Mouse (Mus musculus) adrenal gland (tissue): ENCODE results near the gene Tap1.
"Not testable (repeated sequence)": the region's sequence is repeated elsewhere in the genome, so short reads cannot be mapped to it uniquely, and the experiment has no call there.

Experiments
- intact Hi-C: fragments of 180-260 bp; cut with DNase I; formaldehyde crosslinking; loops from one replicate; pipeline ENCODE4 v1.15.1; 2025

The Tap1 gene

DNA sequence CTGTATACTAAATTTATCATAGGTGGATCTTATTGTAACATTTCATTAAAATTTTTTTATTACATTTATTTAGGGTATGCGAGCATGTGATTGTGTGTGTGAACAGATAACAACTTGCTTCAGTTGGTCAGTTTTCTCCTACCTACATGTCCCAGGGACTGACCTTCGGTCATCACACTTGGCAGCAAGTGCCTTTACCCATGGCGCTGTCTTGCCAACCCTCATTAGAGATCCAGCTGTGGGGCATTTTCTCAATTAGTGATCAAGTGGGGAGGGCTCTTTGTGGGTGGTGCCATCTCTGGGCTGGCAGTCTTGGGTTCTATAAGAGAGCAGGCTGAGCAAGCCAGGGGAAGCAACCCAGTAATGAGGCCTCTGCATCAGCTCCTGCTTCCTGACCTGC, 37.5 kb downstream of the Tap1 start:
- intact Hi-C loops: no loop called here

DNA sequence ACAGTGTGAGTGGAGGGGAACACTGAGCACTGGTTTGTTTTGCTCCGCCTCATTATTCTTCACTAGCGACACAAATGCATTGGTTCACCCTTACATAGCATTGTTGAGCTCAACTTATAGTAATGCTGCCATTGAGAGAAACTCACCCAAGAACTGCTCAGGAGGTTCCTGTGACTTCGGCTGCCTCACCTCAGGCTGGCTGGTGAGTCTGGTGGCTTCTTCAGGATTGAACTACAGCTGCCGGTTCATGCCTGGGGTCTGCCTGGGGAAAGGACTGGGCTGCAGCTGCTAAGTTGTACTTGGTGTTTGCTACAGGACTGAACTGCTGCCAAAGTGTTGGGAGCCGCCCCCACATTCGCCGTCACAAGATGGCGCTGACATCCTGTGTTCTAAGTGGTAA, 38.1 kb downstream of the Tap1 start:
- intact Hi-C loops: no loop called here

DNA sequence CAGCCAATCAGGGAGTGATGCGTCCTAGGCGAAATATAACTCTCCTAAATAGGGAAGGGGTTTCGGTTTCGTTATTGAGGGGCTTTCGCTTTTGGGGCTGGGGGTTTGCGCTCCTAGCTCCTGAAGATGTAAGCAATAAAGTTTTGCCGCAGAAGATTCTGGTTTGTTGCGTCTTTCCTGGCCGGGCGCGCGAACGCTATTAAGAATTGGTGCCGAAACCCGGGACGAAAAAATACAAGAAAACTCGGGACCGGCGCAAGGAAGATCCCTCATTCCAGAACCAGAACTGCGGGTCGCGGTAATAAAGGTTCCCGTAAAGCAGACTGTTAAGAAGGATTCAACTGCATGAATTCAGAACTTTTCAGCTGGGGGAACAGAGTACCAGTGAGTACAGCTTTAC, 38.6 kb downstream of the Tap1 start:
- intact Hi-C loops: not testable (repeated sequence)

DNA sequence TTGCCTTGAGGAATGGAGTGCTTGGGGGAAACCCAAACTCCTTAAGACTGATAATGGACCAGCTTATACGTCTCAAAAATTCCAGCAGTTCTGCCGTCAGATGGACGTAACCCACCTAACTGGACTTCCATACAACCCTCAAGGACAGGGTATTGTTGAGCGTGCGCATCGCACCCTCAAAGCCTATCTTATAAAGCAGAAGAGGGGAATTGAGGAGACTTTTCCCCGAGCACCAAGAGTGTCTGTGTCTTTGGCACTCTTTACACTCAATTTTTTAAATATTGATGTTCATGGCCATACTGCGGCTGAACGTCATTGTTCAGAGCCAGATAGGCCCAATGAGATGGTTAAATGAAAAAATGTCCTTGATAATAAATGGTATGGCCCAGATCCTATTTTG, 43.6 kb downstream of the Tap1 start:
- intact Hi-C loops: loop anchor here (10.0 kb wide), 1 partner anchor 156 kb away; no protein-coding TSS in a partner anchor

DNA sequence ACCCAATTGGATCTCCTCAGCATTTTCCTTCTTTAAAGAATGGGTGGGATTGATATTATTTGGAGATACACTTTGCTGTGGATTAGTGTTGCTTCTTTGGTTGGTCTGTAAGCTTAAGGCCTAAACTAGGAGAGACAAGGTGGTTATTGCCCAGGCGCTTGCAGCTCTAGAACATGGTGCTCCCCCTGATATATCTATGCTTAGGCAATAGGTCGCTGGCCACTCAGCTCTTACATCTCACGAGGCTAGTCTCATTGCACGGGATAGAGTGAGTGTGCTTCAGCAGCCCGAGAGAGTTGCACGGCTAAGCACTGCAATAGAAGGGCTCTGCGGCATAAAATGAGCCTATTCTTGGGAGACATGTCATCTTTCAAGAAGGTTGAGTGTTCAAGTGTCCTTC, 44.7 kb downstream of the Tap1 start:
- intact Hi-C loops: loop anchor here (10.0 kb wide), 1 partner anchor 157 kb away; no protein-coding TSS in a partner anchor

DNA sequence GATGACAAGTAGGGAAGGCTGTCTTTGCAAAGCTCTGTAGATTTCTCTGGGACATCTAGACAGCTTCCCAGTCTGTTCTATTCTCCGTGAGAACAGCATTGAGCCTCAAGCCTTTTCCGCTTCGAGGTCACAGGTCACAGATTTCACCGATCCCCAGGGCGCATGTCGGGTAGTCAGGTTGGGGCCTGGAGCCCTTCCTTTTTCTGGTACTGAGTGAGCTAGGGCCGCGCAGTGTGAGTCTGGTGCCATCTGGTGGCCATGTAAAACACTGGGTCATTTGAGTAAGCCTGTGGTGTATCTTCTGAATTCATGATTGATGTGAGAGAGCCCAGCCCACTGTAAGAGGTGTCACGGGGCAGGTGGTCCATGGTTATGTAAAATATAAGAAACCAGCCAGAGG, 47.6 kb downstream of the Tap1 start:
- intact Hi-C loops: loop anchor here (1.0 to 10.0 kb wide), 3 partner anchors 30 to 160 kb away; no protein-coding TSS in a partner anchor

DNA sequence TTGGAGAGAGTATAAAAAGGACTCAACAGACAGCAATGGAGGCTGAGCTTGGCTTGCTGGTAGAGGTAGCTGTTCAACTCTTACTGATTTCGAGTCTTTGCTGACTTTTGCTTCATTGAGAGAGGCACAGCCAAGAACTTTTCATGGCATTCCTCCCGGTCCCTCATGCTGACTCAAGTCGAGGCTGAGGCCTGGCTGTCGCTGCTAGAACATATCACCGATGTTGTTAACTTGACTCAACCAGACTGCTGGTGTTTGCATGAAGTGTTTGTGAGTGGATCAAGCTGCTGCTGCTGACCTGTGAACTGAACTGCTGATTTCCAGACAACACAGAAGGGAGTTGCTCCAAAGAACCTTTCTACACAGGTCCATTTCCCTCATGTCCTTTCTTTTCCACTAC, 49.3 kb downstream of the Tap1 start:
- intact Hi-C loops: loop anchor here (10.0 kb wide), 1 partner anchor 162 kb away; no protein-coding TSS in a partner anchor

DNA sequence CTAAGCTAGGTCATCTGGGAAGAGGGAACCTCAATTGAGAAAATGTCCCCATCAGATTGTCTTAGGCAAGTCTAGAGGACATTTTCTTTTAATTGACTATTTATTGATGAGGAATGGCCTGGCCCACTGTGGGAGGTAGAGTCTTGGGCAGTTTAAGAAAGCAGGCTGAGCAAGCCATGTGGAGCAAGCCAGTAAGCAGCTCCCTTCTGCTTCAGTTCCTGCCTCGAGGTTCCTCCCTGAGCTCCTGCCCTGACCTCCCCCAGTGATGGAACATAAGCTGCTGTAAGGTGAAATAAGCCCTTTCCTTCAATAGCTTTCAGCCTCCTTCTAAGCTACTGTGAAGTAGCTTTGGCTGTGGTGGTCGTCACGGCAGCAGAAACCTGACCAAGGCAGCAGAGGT, 50.4 kb downstream of the Tap1 start:
- intact Hi-C loops: loop anchor here (10.0 kb wide), 1 partner anchor 163 kb away; no protein-coding TSS in a partner anchor

DNA sequence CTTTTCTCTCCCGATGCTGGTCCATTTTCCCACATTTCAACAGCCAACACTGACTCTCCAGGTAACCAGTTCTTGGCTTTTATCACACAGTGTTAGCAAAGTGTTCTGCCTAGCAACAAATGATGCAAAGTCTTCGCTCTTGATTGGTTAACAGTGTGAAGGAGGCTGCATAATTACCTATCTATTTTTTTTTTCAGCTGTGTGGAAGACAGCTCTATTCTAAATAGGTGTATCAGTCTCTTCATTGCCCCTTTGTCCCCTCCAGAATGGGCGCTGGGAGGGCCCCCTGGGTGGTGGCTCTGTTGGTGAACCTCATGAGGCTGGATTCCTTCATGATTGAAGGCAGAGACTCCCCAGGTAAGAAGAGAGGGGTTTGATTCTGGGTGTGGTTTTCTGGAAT, 51.4 kb downstream of the Tap1 start, which contains the start of gene H2-Ob:
H2-Ob (plus strand) TSS at position 198 of the 400 bp plus-strand sequence.
- intact Hi-C loops: loop anchor here (10.0 kb wide), 1 partner anchor 164 kb away; no protein-coding TSS in a partner anchor

DNA sequence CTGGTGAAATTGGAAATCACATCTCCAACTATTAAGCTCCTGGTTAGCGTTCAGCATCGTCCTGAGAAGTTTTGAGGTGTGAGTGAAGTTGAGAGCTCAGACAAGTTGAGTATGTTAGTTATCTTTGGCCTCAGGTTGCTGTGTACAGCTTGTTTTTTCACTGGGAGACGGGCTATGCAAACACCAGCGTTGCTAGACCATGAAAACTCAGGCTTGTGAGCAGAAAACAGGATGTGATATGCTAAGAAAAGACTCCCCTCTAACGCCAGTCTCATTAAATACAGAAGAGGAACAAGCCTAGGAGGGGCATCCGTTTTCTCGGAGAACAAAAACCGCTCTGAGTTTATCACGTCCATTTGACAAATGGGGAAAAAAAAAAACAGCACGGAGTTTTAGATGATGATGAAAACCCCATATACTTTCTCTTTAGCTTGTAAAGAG, 52.3 kb downstream of the Tap1 start:
- intact Hi-C loops: loop anchor here (10.0 kb wide), 1 partner anchor 165 kb away; no protein-coding TSS in a partner anchor

DNA sequence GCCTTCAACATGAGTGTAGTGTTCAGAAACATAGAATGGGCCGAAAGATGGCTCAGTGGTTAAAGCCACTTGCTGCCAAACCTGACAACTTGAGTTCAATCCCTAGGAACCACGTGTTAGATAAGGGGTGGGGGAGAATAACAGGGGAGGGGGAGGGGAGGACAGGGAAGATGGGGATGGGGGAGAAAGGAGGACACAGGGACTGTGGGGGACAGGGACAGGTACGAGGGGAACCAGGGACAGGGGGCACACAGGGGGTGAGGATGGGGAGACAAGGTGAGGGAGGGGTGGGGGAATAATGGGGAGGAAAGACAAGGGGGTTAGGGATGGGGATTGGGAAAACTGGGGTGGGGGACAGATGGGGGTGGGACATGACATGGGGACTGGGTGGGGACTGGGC, 53.0 kb downstream of the Tap1 start:
- intact Hi-C loops: no loop called here

DNA sequence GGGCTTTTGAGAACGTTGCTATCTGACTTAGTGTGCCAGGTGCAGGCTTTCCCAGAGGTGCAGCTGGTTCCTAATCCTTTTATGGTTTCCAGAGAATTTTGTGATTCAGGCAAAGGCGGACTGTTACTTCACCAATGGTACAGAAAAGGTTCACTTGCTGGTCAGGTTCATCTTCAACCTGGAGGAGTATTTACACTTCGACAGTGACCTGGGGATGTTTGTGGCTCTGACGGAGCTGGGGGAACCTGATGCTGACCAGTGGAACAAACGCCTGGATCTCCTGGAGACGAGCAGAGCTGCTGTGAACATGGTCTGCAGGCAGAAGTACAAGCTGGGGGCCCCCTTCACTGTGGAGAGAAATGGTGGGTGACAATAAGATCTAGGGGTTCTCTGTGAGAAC, 53.6 kb downstream of the Tap1 start:
- intact Hi-C loops: no loop called here

DNA sequence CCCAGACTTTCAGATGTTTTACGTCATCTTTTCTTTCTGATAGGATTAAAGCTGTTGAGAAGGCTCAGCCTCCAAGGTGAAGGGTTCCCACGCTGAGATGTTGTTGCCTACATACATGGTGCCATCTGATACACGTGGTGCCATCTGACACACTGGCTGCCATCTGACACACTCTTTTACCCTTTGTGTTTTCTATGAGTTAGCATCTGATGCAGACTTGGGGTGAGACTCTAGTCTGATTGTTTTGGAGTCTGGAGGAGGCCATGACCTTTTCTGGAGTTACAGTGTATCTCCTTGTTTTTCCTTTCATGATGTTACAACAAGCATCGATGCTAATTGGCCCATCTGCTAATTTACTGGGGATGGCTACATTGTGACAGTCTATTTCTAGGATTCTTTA, 57.3 kb downstream of the Tap1 start:
- intact Hi-C loops: no loop called here
